Mouse (Mus musculus) stomach, embryonic 16.5 days (tissue): ENCODE measurements at regions not wholly inside any gene's neighbourhood (a gene's known extent, or its start where the extent isn't known, plus 50 kb on each side); places are given as distances from the start of the nearest gene placed in this dataset.

ENCODE experiments used
- ATAC-seq: fragments of 200-750 bp; cut with Nextera tagmentation; 2 replicates; pipeline ENCODE4 v1.8.0; 2017; ENCODE audit warnings: moderate number of reproducible peaks, moderate TSS enrichment; ENCODE audit not compliant: insufficient read depth, low FRiP score
- H3K27ac ChIP-seq: fragments of 300-500 bp; sonication (generic); 2 replicates; pipeline ENCODE4 v1.5.1; 2014; ENCODE audit warnings: low read length
- H3K27me3 ChIP-seq: fragments of 300-500 bp; sonication (generic); 2 replicates; pipeline ENCODE4 v1.6.1; 2014; ENCODE audit warnings: low read length, control low read depth, mixed read lengths; ENCODE audit not compliant: control insufficient read depth, insufficient read depth
- H3K36me3 ChIP-seq: fragments of 300-500 bp; sonication (generic); 2 replicates; pipeline ENCODE4 v1.6.1; 2014; ENCODE audit warnings: low read length; ENCODE audit not compliant: control insufficient read depth, insufficient read depth
- H3K4me1 ChIP-seq: fragments of 300-500 bp; sonication (generic); 2 replicates; pipeline ENCODE4 v1.6.1; 2014; ENCODE audit warnings: low read length, control low read depth, mixed read lengths; ENCODE audit not compliant: control insufficient read depth, insufficient read depth
- H3K4me2 ChIP-seq: fragments of 300-500 bp; sonication (generic); 2 replicates; pipeline ENCODE4 v1.6.1; 2014; ENCODE audit warnings: low read depth, low read length, mixed read lengths
- H3K4me3 ChIP-seq: fragments of 300-500 bp; sonication (generic); replicated peaks from 2 replicates; pipeline ENCODE4 v1.5.1; 2014; ENCODE audit warnings: mild to moderate bottlenecking, low read length
- H3K9ac ChIP-seq: fragments of 300-500 bp; sonication (generic); 2 replicates; pipeline ENCODE4 v1.6.1; 2014; ENCODE audit warnings: low read length
- H3K9me3 ChIP-seq: fragments of 300-500 bp; sonication (generic); replicated peaks from 2 replicates; pipeline ENCODE4 v1.6.1; 2016; ENCODE audit warnings: low read length, control low read depth; ENCODE audit not compliant: control insufficient read depth
- WGBS: fragments of 180-500 bp; shearing (Covaris S2); extraction: QIAGEN DNeasy Blood & Tissue Kit; methylation state at CpG from one replicate; pipeline ENCODE4 v1.1.7; 2014; 5-methylcytosine and 5-hydroxymethylcytosine counted together

- Histone ChIP-seq H3K4me2 (no peak overlapping the region), H3K4me3 (no peak overlapping the region), H3K9me3 (no peaks in the 10 kb centered on the region), H3K27me3 (no peaks in the 10 kb centered on the region), H3K9ac (no peak overlapping the region), H3K36me3 (no peaks in the 10 kb centered on the region), H3K27ac (no peak overlapping the region), H3K4me1 (no peaks in the 10 kb centered on the region)
- WGBS, result 86% methylated on average over 11 of the region's 11 CpGs
- no peak for ATAC-seq
Observed at GRCm38 (mm10) chr5:106191141-106191540, 266.8 kb downstream of the Barhl2 start.

GRCm38 (mm10) chr5:106181726-106182125 is 276.2 kb downstream of the Barhl2 start:
- no peaks in the 10 kb centered on the region for H3K36me3 ChIP-seq
- H3K9ac ChIP-seq, result no peak overlapping the region
- H3K9me3 ChIP-seq, result no peaks in the 10 kb centered on the region
- ATAC-seq, result no peak
- no peaks in the 10 kb centered on the region for H3K27me3 ChIP-seq
- H3K4me3 ChIP-seq, result no peak overlapping the region
- 91% methylated on average over 23 of the region's 23 CpGs for WGBS
- H3K4me1 ChIP-seq, result no peaks in the 10 kb centered on the region
- H3K4me2 ChIP-seq, result no peak overlapping the region
- no peak overlapping the region for H3K27ac ChIP-seq

- Histone ChIP-seq H3K9ac (no peak overlapping the region), H3K9me3 (no peaks in the 10 kb centered on the region), H3K36me3 (no peaks in the 10 kb centered on the region), H3K4me3 (no peak overlapping the region), H3K27me3 (no peaks in the 10 kb centered on the region), H3K4me1 (no peaks in the 10 kb centered on the region), H3K4me2 (no peak overlapping the region), H3K27ac (no peak overlapping the region)
- WGBS, result 21% methylated on average over 3 of the region's 3 CpGs
- no peak for ATAC-seq
Observed at GRCm38 (mm10) chr5:106172162-106172561, 285.8 kb downstream of the Barhl2 start.

- H3K9ac ChIP-seq, result no peak overlapping the region
- H3K4me2 ChIP-seq, result no peak overlapping the region
- no peaks in the 10 kb centered on the region for H3K27me3 ChIP-seq
- no peaks in the 10 kb centered on the region for H3K4me1 ChIP-seq
- H3K4me3 ChIP-seq, result no peak overlapping the region
- ATAC-seq, result no peak
- H3K27ac ChIP-seq, result no peak overlapping the region
- WGBS, result 90% methylated on average over 4 of the region's 4 CpGs
- H3K36me3 ChIP-seq, result no peaks in the 10 kb centered on the region
- no peaks in the 10 kb centered on the region for H3K9me3 ChIP-seq
Observed at GRCm38 (mm10) chr5:106170405-106170804, 287.6 kb downstream of the Barhl2 start.

- H3K27ac ChIP-seq, result no peak overlapping the region
- no peaks in the 10 kb centered on the region for H3K9me3 ChIP-seq
- 80% methylated on average over 11 of the region's 11 CpGs for WGBS
- H3K4me3 ChIP-seq, result no peak overlapping the region
- H3K4me2 ChIP-seq, result no peak overlapping the region
- no peak overlapping the region for H3K9ac ChIP-seq
- no peaks in the 10 kb centered on the region for H3K36me3 ChIP-seq
- H3K27me3 ChIP-seq, result no peaks in the 10 kb centered on the region
- ATAC-seq, result no peak
- H3K4me1 ChIP-seq, result no peaks in the 10 kb centered on the region
Observed at GRCm38 (mm10) chr5:106167556-106167955, 290.4 kb downstream of the Barhl2 start.

- Histone ChIP-seq H3K9me3 (no peaks in the 10 kb centered on the region), H3K4me2 (no peak overlapping the region), H3K4me1 (no peaks in the 10 kb centered on the region), H3K27me3 (no peaks in the 10 kb centered on the region), H3K27ac (no peak overlapping the region), H3K4me3 (no peak overlapping the region), H3K36me3 (no peaks in the 10 kb centered on the region), H3K9ac (no peak overlapping the region)
- 63% methylated on average over 5 of the region's 5 CpGs for WGBS
- no peak for ATAC-seq
Observed at GRCm38 (mm10) chr5:106166266-106166665, 289.9 kb downstream of the Zfp326 start.

GRCm38 (mm10) chr5:106164190-106164589 is 287.8 kb downstream of the Zfp326 start:
- no peak overlapping the region for H3K4me3 ChIP-seq
- no peaks in the 10 kb centered on the region for H3K36me3 ChIP-seq
- H3K4me1 ChIP-seq, result no peaks in the 10 kb centered on the region
- H3K27ac ChIP-seq, result no peak overlapping the region
- no peak overlapping the region for H3K4me2 ChIP-seq
- no peak for ATAC-seq
- 55% methylated on average over 8 of the region's 8 CpGs for WGBS
- H3K9me3 ChIP-seq, result no peaks in the 10 kb centered on the region
- no peak overlapping the region for H3K9ac ChIP-seq
- H3K27me3 ChIP-seq, result no peaks in the 10 kb centered on the region

GRCm38 (mm10) chr5:106162981-106163653 is 286.8 kb downstream of the Zfp326 start:
- H3K4me1 ChIP-seq, result no peaks in the 10 kb centered on the region
- ATAC-seq, result no peak

GRCm38 (mm10) chr5:106139109-106139508 is 262.7 kb downstream of the Zfp326 start:
- Histone ChIP-seq H3K4me1 (no peaks in the 10 kb centered on the region), H3K9ac (no peak overlapping the region), H3K4me2 (no peak overlapping the region), H3K36me3 (no peaks in the 10 kb centered on the region), H3K27me3 (no peaks in the 10 kb centered on the region), H3K27ac (no peak overlapping the region), H3K4me3 (no peak overlapping the region), H3K9me3 (no peaks in the 10 kb centered on the region)
- no peak for ATAC-seq

More at GRCm38 (mm10) chr5:106162981-106163653, 286.8 kb downstream of the Zfp326 start:
- Histone ChIP-seq H3K9me3 (no peaks in the 10 kb centered on the region), H3K4me2 (no peak overlapping the region), H3K27me3 (no peaks in the 10 kb centered on the region), H3K27ac (no peak overlapping the region), H3K9ac (no peak overlapping the region), H3K36me3 (no peaks in the 10 kb centered on the region), H3K4me3 (no peak overlapping the region)
- WGBS, result 46% methylated on average over 12 of the region's 12 CpGs
